Mouse (Mus musculus): Measurements from ENCODE around the gene Klhl29.

Gene Klhl29

GRCm38 (mm10) chr12:5129190-5129589, 246.3 kb downstream of the Klhl29 start:
- no peak for DNase-seq (ENCODE audit: low read depth, low spot score)

DNA sequence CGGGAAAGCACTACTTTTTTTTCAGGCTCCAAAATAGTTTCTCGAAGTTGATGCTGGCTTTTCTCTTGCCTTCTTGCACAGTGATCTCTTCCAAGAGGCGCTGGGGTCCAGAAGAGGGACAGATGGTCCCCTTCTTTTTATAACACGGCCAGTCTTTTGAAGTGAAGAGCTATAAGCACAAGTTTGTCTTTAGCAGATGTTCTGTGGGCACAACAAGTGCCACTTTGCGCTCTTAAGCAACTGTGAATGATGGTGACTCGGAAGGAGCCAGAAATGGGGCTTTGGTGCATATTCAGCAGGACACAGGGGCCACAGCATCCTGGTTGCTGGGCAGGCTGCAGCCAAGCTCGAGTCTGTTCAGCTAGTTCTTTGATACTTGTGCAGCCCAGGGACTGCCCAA, 249.6 kb downstream of the Klhl29 start:
- DNase-seq (ENCODE audit: low read depth, low spot score) = no peak

DNA sequence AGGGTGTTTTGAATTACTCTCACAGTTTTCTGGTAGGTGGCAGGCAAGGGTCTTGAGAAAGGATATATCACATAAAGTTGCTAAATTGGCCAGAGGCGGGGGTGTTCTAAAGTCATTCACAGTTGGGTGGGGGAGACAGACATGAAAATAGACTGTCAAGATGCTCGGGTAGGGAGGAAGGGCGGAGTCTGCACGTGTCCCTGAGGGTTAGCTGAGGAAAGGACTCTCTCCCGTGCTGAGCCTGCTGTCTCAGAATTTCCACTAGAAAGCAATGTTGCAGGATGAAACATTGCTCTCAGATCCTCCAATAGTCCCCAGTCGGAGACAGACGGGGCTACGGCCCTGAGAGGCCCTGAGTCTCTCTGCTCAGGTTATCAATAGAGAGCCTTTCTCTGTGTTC, 252.5 kb downstream of the Klhl29 start:
- no peak for DNase-seq (ENCODE audit: low read depth, low spot score)

DNA sequence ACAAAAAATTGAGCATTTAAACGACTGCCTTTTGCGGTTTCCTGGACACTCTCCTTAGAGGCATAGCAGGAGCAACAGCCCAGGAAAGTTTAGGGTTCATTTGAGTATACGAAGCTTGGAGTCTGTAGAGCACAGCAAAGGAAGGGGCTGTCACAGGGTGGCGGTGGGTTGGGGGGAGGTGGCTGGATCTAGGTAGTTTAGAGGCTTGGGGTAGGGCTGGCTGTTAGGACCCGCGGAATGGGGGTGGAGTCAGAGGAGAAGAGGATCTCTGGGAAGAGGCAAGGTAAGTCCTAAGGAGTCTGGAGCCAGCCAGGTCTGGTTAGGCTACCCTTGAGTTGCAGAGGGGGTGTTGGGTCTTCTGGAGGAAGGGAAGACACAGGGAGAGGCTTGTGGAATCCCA, 255.2 kb downstream of the Klhl29 start:
- DNase-seq (ENCODE audit: low read depth, low spot score) = no peak

DNA sequence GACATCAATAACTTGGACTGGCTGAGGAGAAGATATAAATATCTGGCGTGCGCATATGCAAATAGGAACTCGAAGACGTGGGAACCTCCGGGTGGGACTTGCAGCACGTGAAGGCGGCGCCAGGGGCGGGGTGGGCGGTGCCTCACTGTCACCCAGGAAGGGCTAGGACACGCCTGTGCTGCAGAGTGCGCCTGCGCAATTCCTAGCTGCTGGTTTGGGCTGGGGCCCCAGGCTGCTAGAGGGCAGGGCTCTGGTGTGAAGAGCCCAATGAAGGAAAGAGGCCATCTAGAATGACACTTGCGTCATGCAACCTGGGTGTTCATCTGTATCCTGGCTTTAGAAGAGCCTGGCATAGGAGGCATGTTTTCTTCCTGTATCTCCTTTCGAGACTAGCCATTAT, 255.8 kb downstream of the Klhl29 start:
- peak; percentile 94 for DNase-seq (ENCODE audit: low read depth, low spot score)

DNA sequence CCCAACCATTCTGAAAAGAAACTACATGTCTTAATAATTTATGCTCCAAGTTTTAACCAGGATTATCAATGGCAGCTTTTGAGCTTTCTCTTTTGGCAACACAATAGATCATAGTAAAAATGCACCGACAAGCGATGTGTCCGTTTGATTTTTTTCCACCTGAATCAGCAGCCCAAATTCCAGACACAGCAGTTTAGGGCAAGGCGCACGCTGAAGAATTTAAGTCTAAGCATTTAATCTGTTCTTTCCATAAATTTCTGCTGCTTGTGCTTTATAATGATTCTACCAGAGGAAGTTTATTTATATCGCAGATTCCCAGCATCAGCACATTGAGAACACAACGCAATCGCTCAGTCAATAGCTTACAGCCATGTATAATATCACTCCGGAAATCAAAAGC, 256.2 kb downstream of the Klhl29 start:
- no peak for DNase-seq (ENCODE audit: low read depth, low spot score)

GRCm38 (mm10) chr12:5116605-5117004, 258.9 kb downstream of the Klhl29 start:
- DNase-seq (ENCODE audit: low read depth, low spot score) = no peak

DNA sequence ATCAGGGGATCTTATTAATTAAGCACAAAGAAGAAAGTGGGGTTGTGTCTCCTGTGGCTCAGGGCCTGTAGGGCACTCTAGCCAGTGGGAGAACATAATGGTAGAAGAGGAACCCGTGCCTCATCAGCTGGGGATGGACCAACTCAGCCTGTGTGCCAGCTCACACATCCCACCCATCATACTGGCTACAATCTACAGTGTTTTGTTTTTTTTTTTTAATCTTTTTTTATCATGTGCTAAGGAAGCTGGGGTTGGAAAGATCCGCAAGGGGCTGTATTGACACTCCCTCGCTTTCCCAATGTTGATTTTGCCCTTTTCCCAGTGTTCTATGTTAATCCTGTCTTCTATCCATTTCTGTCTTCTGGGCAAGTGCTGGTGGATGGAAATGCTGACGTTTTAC, 260.9 kb downstream of the Klhl29 start:
- no peak for DNase-seq (ENCODE audit: low read depth, low spot score)

DNA sequence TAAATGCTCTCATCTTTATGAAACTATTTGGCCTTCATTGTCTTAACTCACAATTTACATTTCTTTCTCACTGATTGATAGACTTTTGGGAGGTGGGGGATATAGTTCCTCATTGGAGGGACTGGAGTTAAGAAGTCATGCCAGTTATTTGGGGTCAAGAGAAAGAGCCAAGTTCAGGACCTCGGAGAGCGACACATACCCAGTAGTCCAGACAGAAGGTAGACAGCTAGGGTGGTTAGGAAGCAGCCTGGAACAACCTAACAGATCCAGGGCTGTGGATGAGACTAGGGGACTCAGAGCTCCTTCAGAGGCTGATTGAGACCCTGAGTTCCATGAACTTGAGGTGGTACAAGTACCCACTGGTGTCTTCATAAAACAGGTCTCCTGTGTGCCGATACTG, 264.1 kb downstream of the Klhl29 start:
- DNase-seq (ENCODE audit: low read depth, low spot score) = no peak

GRCm38 (mm10) chr12:5108613-5109012, 266.9 kb downstream of the Klhl29 start:
- no peak for DNase-seq (ENCODE audit: low read depth, low spot score)

GRCm38 (mm10) chr12:5107795-5108194, 267.7 kb downstream of the Klhl29 start:
- DNase-seq (ENCODE audit: low read depth, low spot score) = no peak

- DNase-seq (ENCODE audit: low read depth, low spot score) = no peak
These were observed 270.9 kb downstream of the Klhl29 start for GRCm38 (mm10) chr12:5104422-5105052.

DNA sequence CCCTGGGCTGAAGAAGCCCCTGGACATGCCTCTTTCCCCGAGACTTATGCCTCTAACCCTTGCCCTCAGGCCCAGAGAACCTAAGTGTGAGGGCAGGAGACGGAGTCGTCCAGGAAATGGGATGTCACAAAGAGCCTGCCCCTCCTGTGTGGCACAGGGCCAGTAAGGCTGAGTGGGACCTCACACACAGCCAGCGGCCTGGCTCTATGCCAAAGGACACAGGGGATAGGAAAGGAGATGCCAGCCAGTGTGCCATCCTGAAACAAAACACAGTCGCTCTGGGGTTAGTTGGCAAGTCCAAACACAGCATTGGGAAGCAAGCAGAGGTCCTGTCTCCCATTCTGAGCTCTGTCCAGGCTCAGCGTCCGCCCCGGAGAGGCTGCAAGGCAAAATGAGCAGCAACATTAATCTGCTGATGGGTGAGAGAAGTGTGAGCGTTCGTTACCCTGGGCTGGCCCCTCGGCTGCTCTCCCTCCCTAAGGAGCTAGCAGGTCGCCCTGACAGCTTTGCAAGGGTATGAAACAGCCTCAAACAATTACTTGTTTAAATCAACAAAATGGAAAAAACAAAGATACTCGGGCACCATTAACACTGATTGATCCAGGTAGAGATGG, 274.0 kb downstream of the Klhl29 start:
- DNase-seq (ENCODE audit: low read depth, low spot score) = no peak

DNA sequence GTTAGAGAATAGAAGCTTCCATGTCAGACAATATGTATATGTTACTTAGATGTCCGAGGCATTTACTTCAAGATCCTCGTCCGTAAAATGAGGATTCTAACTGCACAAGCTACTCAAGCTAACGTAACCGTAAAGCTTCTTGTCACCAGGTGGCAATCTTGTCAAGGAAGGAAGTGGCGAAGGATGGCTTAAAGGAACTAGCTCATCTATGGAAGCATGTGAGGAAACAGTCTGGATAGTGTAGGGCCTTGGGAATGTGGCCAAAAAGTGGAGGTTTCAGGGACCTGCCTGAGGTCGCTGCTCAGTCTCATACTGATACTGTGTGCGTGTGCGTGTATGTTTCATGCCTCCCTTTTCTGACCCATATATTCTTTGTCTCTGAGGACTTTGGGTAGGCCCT, 275.9 kb downstream of the Klhl29 start:
- DNase-seq (ENCODE audit: low read depth, low spot score) = no peak

DNA sequence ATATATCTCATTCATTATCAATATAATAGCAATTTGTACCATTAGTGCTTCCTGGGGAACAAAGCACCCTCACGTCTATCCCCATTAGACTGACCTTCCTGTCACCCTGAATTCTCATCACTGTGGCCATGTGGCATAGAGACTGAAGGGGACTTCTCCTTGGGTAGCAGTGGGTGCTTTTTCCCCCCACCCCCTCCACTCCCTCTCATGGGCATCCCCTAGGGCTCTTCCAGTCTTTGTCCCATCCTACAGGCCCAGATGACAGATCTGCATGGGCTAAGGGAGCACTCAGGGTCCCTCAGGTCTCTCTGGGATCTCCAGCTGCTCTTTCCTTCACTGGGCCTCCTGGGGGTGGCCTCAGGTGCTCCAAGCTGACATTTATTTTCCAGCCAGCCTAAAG, 286.8 kb downstream of the Klhl29 start:
- no peak for DNase-seq (ENCODE audit: low read depth, low spot score)

GRCm38 (mm10) chr12:5087787-5088519, 287.5 kb downstream of the Klhl29 start:
- peak; percentile 56 for DNase-seq (ENCODE audit: low read depth, low spot score)

GRCm38 (mm10) chr12:5084714-5085113, 290.8 kb downstream of the Klhl29 start:
- DNase-seq (ENCODE audit: low read depth, low spot score) = no peak

- no peak for DNase-seq (ENCODE audit: low read depth, low spot score)
These were observed 294.0 kb downstream of the Klhl29 start for GRCm38 (mm10) chr12:5081480-5081879.

GRCm38 (mm10) chr12:5073191-5073590, 302.3 kb downstream of the Klhl29 start:
- peak; percentile 12 for DNase-seq (ENCODE audit: low read depth, low spot score)

DNA sequence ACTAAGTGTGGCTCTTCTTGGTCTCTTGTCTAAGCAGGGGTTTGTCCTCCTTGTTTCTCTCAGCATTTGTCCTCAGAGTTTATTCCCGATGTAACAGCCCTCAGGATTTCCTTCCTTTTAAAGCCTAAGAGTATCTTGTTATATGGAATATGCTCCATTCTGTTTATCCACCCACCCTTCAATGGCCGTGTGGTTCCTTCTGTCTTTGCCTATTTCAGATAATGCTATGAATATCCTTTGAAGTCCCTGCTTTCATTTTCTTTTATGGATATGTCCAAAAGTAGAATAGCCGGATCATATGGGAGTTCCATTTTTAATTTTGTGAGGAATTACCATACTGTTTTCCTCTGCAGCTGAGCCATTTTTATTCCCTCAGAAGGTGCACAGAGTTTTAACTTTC, 305.4 kb downstream of the Klhl29 start:
- DNase-seq (ENCODE audit: low read depth, low spot score) = no peak

GRCm38 (mm10) chr12:5067590-5067989, 307.9 kb downstream of the Klhl29 start:
- no peak for DNase-seq (ENCODE audit: low read depth, low spot score)

- DNase-seq (ENCODE audit: low read depth, low spot score) = no peak
These were observed 327.4 kb downstream of the Klhl29 start for GRCm38 (mm10) chr12:5048104-5048503.

GRCm38 (mm10) chr12:5044141-5044540, 331.3 kb downstream of the Klhl29 start:
- DNase-seq (ENCODE audit: low read depth, low spot score) = no peak
